Mouse (Mus musculus) gonadal fat pad, adult 2 months (tissue): ENCODE data around the gene Hist1h2ah. TPM values are rescaled to one million over a fixed set of nuclear protein-coding genes. Genes with fewer than 3 reads are reported as not detected.
A peak's percentile ranks its signal among the peaks of the same experiment; 100 is the strongest.
"Not testable (repeated sequence)": the region's sequence is repeated elsewhere in the genome, so short reads cannot be mapped to it uniquely, and the experiment has no call there.

ENCODE experiments used
- DNase-seq: peaks from one replicate; pipeline ENCODE4 v3.0.0-alpha.2; 2012; ENCODE audit warnings: low read depth
- polyA plus RNA-seq: library from polyadenylated mRNA; depleted of rRNA; stranded (reverse); fragments of >200 nt; gene quantifications from 2 replicates; pipeline ENCODE4 v1.2.3, GENCODE M21; 2012; rRNA removed

The Hist1h2ah gene
- polyA plus RNA-seq = 4.9 TPM in 1 of 2 replicates, not detected in the other

DNA sequence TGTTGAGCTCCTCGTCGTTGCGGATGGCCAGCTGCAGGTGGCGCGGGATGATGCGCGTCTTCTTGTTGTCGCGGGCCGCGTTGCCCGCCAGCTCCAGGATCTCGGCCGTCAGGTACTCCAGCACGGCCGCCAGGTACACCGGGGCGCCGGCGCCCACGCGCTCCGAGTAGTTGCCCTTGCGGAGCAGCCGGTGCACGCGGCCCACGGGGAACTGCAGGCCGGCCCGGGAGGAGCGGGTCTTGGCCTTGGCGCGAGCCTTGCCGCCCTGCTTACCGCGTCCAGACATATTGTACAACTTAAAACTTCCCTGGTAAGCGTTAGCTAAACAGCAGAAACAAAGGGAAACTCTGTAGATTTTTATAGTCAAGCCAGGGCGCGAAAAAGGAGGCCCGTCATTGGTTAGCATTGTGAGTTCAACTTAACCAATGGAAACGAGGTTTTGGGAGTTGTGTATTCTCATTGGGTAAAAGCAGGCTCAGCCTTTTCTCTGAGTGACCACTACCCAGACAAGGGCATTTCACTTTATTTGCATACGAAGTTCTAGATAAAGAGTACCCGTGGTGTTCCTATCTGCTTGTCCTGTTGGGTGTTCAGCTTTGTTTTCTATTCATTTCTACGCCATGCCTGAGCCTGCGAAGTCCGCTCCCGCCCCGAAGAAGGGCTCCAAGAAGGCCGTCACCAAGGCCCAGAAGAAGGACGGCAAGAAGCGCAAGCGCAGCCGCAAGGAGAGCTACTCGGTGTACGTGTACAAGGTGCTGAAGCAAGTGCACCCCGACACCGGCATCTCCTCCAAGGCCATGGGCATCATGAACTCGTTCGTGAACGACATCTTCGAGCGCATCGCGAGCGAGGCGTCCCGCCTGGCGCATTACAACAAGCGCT is at the start of gene Hist1h2ah, which contains the start of gene Hist1h2bk:
Gene Hist1h2ah (minus strand): TSS at position 302 of the 882 bp plus-strand sequence.
Gene Hist1h2bk (plus strand): TSS at position 604 of the 882 bp plus-strand sequence.
- DNase-seq = not testable (repeated sequence)

- not testable (repeated sequence) for DNase-seq
These were observed 48.8 kb upstream of the Hist1h2ah start, which contains the start of gene Vmn1r188 for GRCm38 (mm10) chr13:22084140-22084539. Vmn1r188 (plus strand) TSS chr13:22084440.

- no peak for DNase-seq
These were observed 28.1 kb upstream of the Hist1h2ah start for GRCm38 (mm10) chr13:22063468-22063867.

- DNase-seq = no peak
These were observed 26.1 kb upstream of the Hist1h2ah start for GRCm38 (mm10) chr13:22061422-22061821.

- DNase-seq = no peak
These were observed 18.4 kb upstream of the Hist1h2ah start for GRCm38 (mm10) chr13:22053754-22054153.

GRCm38 (mm10) chr13:22051523-22051859 is 16.1 kb upstream of the Hist1h2ah start:
- no peak for DNase-seq

GRCm38 (mm10) chr13:22050591-22051522 is 15.5 kb upstream of the Hist1h2ah start:
- DNase-seq = no peak

GRCm38 (mm10) chr13:22049737-22050440 is 14.5 kb upstream of the Hist1h2ah start:
- DNase-seq = no peak

- no peak for DNase-seq
These were observed 13.7 kb upstream of the Hist1h2ah start for GRCm38 (mm10) chr13:22049041-22049440.

- DNase-seq = no peak
These were observed 9.9 kb upstream of the Hist1h2ah start for GRCm38 (mm10) chr13:22045311-22045710.

GRCm38 (mm10) chr13:22044432-22045155 is 9.2 kb upstream of the Hist1h2ah start:
- DNase-seq = no peak

DNA sequence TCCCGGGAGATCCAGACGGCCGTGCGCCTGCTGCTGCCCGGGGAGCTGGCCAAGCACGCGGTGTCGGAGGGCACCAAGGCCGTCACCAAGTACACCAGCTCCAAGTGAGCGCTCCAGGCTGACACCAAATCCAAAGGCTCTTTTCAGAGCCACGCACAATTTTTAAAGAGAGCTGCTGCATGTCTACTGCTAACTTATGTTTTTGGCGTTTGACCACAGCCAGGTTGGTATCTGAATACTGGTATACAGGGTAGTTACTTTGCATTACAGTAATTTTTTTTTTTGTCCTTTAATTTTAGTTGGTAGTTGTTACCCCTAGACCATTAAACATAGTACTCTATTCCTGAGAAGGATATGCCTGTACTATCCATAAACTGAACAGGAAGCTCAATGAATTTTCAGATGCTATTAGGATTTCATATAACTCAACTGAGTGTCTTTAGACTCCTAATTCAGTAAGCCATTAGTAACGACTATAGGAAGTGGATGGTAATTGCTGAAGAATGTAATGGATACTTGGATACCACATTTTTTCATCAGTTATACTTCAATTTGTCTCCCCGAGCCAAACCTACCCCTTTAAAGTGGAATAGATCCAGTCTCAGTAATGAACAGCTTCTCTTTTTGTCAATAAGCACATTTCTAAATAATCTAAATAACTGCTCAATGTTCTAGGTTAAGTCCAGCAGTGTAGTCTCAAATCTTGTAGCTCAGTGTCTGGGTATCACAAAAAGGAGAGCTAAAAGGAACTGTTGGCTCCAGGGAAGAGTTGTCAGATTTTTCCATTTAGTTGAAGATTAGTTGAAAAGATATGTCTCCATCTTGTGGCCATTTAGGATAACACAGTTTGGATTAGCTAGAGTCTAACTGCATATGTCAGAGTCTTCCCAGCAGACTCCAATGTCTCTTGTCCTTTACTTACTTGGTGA is 8.4 kb upstream of the Hist1h2ah start:
- DNase-seq = no peak

GRCm38 (mm10) chr13:22042568-22043502 is 7.5 kb upstream of the Hist1h2ah start, which contains the start of the genes Hist1h2ag and Hist1h2bj:
Hist1h2ag (minus strand) TSS chr13:22042944.
Hist1h2bj (plus strand) TSS chr13:22043214.
- peak; percentile 99 for DNase-seq

- DNase-seq = no peak
These were observed 6.5 kb upstream of the Hist1h2ah start for GRCm38 (mm10) chr13:22041651-22042567.

GRCm38 (mm10) chr13:22041142-22041536 is 5.8 kb upstream of the Hist1h2ah start, which contains the start of gene Hist1h4i:
Hist1h4i (minus strand) TSS chr13:22041362.
- DNase-seq = not testable (repeated sequence)

- DNase-seq = no peak
These were observed 5.2 kb upstream of the Hist1h2ah start for GRCm38 (mm10) chr13:22040464-22041141.
